Mouse (Mus musculus) small intestine, adult 2 months (tissue): ENCODE measurements at regions not wholly inside any gene's neighbourhood (a gene's known extent, or its start where the extent isn't known, plus 50 kb on each side); places are given as distances from the start of the nearest gene placed in this dataset.

Experiments used
- H3K27ac ChIP-seq: fragments of 200-500 bp; 2 replicates; pipeline ENCODE4 v1.5.1; 2012; ENCODE audit warnings: low read depth, low read length, control low read depth, inconsistent platforms; ENCODE audit not compliant: insufficient read depth
- H3K27me3 ChIP-seq: fragments of 200-500 bp; 2 replicates; pipeline ENCODE4 v1.6.1; 2012; ENCODE audit warnings: mild to moderate bottlenecking, moderate library complexity, low read length, inconsistent platforms; ENCODE audit not compliant: control insufficient read depth, insufficient read depth
- H3K36me3 ChIP-seq: fragments of 200-500 bp; 2 replicates; pipeline ENCODE4 v1.6.1; 2012; ENCODE audit warnings: mild to moderate bottlenecking, low read length, control low read depth, inconsistent platforms; ENCODE audit not compliant: control insufficient read depth, insufficient read depth
- H3K4me1 ChIP-seq: fragments of 200-500 bp; 2 replicates; pipeline ENCODE4 v1.6.1; 2012; ENCODE audit warnings: low read length, inconsistent platforms, mixed read lengths; ENCODE audit not compliant: control insufficient read depth, insufficient read depth, insufficient read length
- H3K4me3 ChIP-seq: fragments of 200-500 bp; 2 replicates; pipeline ENCODE4 v1.5.1; 2012; ENCODE audit warnings: low read depth, mild to moderate bottlenecking, control low read depth, inconsistent platforms, low read length, moderate library complexity
- CTCF ChIP-seq: fragments of 200-500 bp; IDR thresholded peaks from 2 replicates; pipeline ENCODE4 v1.5.1; 2012; ENCODE audit warnings: low read depth, mild to moderate bottlenecking, control low read depth, inconsistent platforms, low read length, moderate library complexity, mixed read lengths; ENCODE audit not compliant: insufficient replicate concordance, insufficient read length; ENCODE audit errors: extremely low read depth
- POLR2A ChIP-seq: fragments of 200-500 bp; IDR thresholded peaks from 2 replicates; pipeline ENCODE4 v1.6.1; 2012; ENCODE audit warnings: low read depth, mild to moderate bottlenecking, control low read depth, inconsistent platforms, low read length, moderate library complexity
- WGBS: fragments of 180-500 bp; shearing (Covaris S2); methylation state at CpG from one replicate; pipeline ENCODE4 v1.1.7; 2018; 5-methylcytosine and 5-hydroxymethylcytosine counted together

DNA sequence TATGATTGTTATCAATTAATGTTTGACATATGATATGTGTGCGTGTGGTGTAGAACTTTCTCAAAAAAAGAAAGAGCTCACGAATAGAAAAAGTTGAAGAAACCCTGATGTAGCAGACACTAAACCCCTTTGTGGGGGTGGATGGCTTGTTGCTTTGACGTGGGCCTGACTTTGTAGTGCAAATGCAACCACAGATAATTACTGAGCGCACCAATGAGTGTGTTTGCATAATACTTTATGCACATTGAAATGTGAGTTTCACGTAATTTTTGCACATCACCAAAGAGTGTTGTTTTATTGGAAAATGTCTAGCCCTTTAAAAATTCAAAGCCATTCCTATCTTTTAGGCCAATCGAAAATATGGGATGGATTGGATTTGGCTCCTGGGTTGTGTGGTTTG, 51.7 kb upstream of the Mdm1 start:
- Histone ChIP-seq H3K36me3 (no peaks in the 10 kb centered on the region), H3K27ac (no peak overlapping the region), H3K4me3 (no peak overlapping the region), H3K27me3 (no peaks in the 10 kb centered on the region), H3K4me1 (peaks cover 5% of the 10 kb centered on the region; the same call in 1 of the 2 replicates)
- no peak for TF ChIP-seq POLR2A
- TF ChIP-seq CTCF: no peak
- 76% methylated on average over 6 of the region's 6 CpGs for WGBS

GRCm38 (mm10) chr10:118091476-118091875, 50.1 kb upstream of the Mdm1 start:
- Histone ChIP-seq H3K36me3 (no peaks in the 10 kb centered on the region), H3K4me1 (peaks cover 7% of the 10 kb centered on the region; the same call in 1 of the 2 replicates), H3K27ac (no peak overlapping the region), H3K4me3 (no peak overlapping the region), H3K27me3 (no peaks in the 10 kb centered on the region)
- WGBS: 93% methylated on average over 12 of the region's 12 CpGs
- no peak for TF ChIP-seq CTCF
- TF ChIP-seq POLR2A: no peak
